Mouse (Mus musculus) heart, postnatal 0 days (tissue): ENCODE measurements around the gene Eif1b. TPM values are rescaled to one million over a fixed set of nuclear protein-coding genes. Genes with fewer than 3 reads are reported as not detected.

Experiments
- ATAC-seq: fragments of 200-750 bp; cut with Nextera tagmentation; 2 replicates; pipeline ENCODE4 v1.8.0; 2017; ENCODE audit warnings: low read depth, moderate number of reproducible peaks, moderate library complexity; ENCODE audit not compliant: insufficient read depth
- DNase-seq: peaks from one replicate; pipeline ENCODE4 v3.0.0-alpha.2; 2016; ENCODE audit warnings: low spot score
- H3K27ac ChIP-seq: fragments of 300-500 bp; sonication (generic); 2 replicates; pipeline ENCODE4 v1.5.1; 2014; ENCODE audit warnings: low read depth, mild to moderate bottlenecking
- H3K27me3 ChIP-seq: fragments of 300-500 bp; sonication (generic); 2 replicates; pipeline ENCODE4 v1.6.1; 2014; ENCODE audit warnings: low read length, mixed read lengths; ENCODE audit not compliant: control insufficient read depth, insufficient read depth
- H3K36me3 ChIP-seq: fragments of 300-500 bp; sonication (generic); replicated peaks from 2 replicates; pipeline ENCODE4 v1.6.1; 2014; ENCODE audit warnings: low read length, mixed read lengths; ENCODE audit not compliant: control insufficient read depth, insufficient read depth
- H3K4me1 ChIP-seq: fragments of 300-500 bp; sonication (generic); 2 replicates; pipeline ENCODE4 v1.6.1; 2014; ENCODE audit warnings: antibody characterized with exemption; ENCODE audit not compliant: control insufficient read depth, insufficient read depth
- H3K4me2 ChIP-seq: fragments of 300-500 bp; sonication (generic); 2 replicates; pipeline ENCODE4 v1.6.1; 2014; ENCODE audit warnings: low read depth, mild to moderate bottlenecking, low read length, moderate library complexity
- H3K4me3 ChIP-seq: fragments of 300-500 bp; sonication (generic); 2 replicates; pipeline ENCODE4 v1.5.1; 2014; ENCODE audit warnings: low read depth, low read length
- H3K9ac ChIP-seq: fragments of 300-500 bp; sonication (generic); replicated peaks from 2 replicates; pipeline ENCODE4 v1.6.1; 2014; ENCODE audit warnings: low read depth, low read length, mixed read lengths
- H3K9me3 ChIP-seq: fragments of 300-500 bp; sonication (generic); replicated peaks from 2 replicates; pipeline ENCODE4 v1.6.1; 2016; ENCODE audit warnings: low read length; ENCODE audit not compliant: control insufficient read depth
- CTCF ChIP-seq: IDR thresholded peaks from 2 replicates; pipeline ENCODE4 v1.5.1; 2016; ENCODE audit warnings: antibody characterized with exemption, control low read depth, low read depth
- EP300 ChIP-seq: IDR thresholded peaks from 2 replicates; pipeline ENCODE4 v1.6.1; 2016; ENCODE audit warnings: antibody characterized with exemption, low read depth
- WGBS: fragments of 180-500 bp; shearing (Covaris S2); extraction: QIAGEN DNeasy Blood & Tissue Kit; methylation state at CpG from one replicate; pipeline ENCODE4 v1.1.7; 2014; 5-methylcytosine and 5-hydroxymethylcytosine counted together
- polyA plus RNA-seq: library from polyadenylated mRNA; unstranded; fragments of >200 nt; fragmentation: Nextera tagmentation; extraction: Ambion mirVana; gene quantifications from 2 replicates; pipeline ENCODE4 v1.2.1, GENCODE M21; 2015
- total RNA-seq: library from RNA; depleted of rRNA; stranded (reverse); fragments of >200 nt; gene quantifications from 2 replicates; pipeline ENCODE4 v1.2.3, GENCODE M21; 2014; ENCODE audit warnings: low replicate concordance

Gene Eif1b
- total and polyA plus RNA-seq, 2 experiments from 2014 or later, result 50.9 to 137 TPM

DNA sequence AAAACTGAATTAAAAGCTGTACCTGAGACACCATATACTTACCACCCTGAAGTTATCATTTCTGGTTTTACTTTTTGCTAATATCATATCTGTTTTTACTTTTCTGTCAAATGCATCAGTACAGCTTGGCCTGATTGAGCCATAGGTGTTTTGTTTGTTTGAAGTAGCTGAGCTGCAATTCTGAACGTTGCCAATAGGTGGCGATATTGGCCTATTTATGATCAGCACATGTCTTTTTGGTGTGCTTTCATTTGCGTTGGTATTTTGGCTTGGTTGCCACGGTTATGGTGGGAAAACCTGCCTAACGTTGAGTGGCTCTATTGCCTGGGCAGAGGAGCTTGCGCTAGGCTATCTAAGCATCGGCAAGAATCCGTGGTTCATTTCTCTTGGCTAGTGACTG is 10.0 kb downstream of the Eif1b start:
- Histone ChIP-seq H3K9me3 (peaks cover 7% of the 10 kb centered on the region), H3K4me1 (no peaks in the 10 kb centered on the region), H3K36me3 (no peaks in the 10 kb centered on the region), H3K4me3 (no peak overlapping the region), H3K4me2 (0 out of 2 replicates have a peak overlapping the region, but pooled peaks have one; percentile 15), H3K27ac (no peak overlapping the region), H3K27me3 (no peaks in the 10 kb centered on the region), H3K9ac (no peak overlapping the region)
- TF ChIP-seq EP300 (no peak), CTCF (peak; percentile 90)
- ATAC-seq (no peak), DNase-seq (peak; percentile 70)
- WGBS, result 5% methylated on average over 8 of the region's 8 CpGs

DNA sequence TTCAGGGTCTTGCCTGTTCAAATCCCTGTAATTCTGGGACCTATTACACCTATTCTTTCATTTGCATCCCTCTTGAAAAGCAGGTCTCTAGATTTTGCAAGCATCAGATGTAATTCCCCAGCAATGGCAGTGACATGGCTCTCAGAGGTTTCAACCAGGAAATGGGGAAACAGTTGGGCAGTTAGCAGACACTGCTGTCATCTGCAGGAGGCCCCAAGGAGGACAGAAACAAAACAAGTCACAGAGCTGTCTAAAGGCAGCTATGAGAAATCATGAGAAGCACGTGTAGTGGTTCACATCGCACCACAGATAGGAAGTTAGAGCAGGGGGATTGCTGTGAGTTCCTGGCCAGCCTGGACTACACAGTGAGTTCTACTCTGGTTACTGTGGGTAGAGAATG is 12.4 kb downstream of the Eif1b start:
- TF ChIP-seq EP300, result no peak
- TF ChIP-seq CTCF, result no peak
- Histone ChIP-seq H3K4me1 (no peaks in the 10 kb centered on the region), H3K4me2 (no peak overlapping the region), H3K9me3 (peaks cover 8% of the 10 kb centered on the region), H3K9ac (no peak overlapping the region), H3K36me3 (no peaks in the 10 kb centered on the region), H3K27ac (no peak overlapping the region), H3K27me3 (no peaks in the 10 kb centered on the region), H3K4me3 (no peak overlapping the region)
- WGBS, result 69% methylated on average over 2 of the region's 2 CpGs
- DNase-seq (no peak), ATAC-seq (no peak)

DNA sequence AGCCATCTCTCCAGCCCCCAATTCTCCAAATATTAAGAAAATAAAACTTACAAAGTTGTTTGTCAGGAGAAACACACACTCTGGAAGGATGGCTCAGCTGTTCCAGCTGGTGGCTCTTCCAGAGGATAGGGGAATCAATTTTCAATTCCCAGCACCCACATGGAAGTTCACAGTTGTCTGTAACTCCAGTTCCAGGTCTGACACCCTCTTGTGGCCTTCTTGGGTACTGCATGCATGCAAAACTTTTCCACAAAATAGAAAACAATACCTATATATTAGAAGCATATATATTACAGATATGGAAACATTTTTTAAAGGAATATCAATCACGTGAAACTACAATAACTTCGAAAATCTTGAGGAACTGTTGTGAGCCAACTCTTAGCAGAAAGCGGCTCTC is 19.7 kb downstream of the Eif1b start:
- no peak overlapping the region for H3K27ac ChIP-seq
- no peak overlapping the region for H3K4me3 ChIP-seq
- 62% methylated on average over 3 of the region's 3 CpGs for WGBS
- H3K9ac ChIP-seq, result no peak overlapping the region
- DNase-seq (no peak), ATAC-seq (no peak)
- H3K27me3 ChIP-seq, result no peaks in the 10 kb centered on the region
- H3K36me3 ChIP-seq, result no peaks in the 10 kb centered on the region
- peak; percentile 50 for TF ChIP-seq CTCF
- TF ChIP-seq EP300, result no peak
- H3K4me1 ChIP-seq, result no peaks in the 10 kb centered on the region
- H3K9me3 ChIP-seq, result peaks cover 6% of the 10 kb centered on the region
- H3K4me2 ChIP-seq, result no peak overlapping the region

GRCm38 (mm10) chr9:120516720-120517119 is 24.7 kb downstream of the Eif1b start:
- Histone ChIP-seq H3K9me3 (0 out of 2 replicates have a peak, but pooled peaks cover 3% of the 10 kb centered on the region), H3K36me3 (no peaks in the 10 kb centered on the region), H3K4me2 (no peak overlapping the region), H3K4me3 (no peak overlapping the region), H3K27ac (peak overlapping the region; percentile 43; the same call in 1 of the 2 replicates), H3K4me1 (no peaks in the 10 kb centered on the region), H3K27me3 (no peaks in the 10 kb centered on the region), H3K9ac (no peak overlapping the region)
- 59% methylated on average over 8 of the region's 8 CpGs for WGBS
- no peak for DNase-seq
- no peak for ATAC-seq
- TF ChIP-seq EP300 (no peak), CTCF (no peak)

DNA sequence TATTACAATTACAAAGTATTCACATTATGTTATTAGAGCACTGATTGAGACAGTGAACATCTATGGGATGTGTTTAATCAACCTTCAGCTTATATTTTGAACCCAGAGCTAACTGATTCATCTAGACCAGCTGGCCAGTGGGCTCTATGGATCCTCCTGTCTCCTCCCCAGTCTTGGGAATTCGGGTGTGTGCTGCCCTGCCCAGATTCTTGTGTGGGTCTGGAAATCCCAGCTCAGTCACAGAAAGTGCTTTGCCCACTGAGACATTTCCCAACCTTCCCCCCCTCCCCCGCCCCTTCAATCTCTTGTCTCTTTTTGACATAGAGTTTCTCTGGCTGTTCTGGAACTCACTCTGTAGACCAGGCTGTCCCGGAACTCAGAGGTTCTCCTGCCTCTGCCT is 26.9 kb downstream of the Eif1b start:
- 70% methylated on average over 3 of the region's 3 CpGs for WGBS
- TF ChIP-seq CTCF (no peak), EP300 (no peak)

DNA sequence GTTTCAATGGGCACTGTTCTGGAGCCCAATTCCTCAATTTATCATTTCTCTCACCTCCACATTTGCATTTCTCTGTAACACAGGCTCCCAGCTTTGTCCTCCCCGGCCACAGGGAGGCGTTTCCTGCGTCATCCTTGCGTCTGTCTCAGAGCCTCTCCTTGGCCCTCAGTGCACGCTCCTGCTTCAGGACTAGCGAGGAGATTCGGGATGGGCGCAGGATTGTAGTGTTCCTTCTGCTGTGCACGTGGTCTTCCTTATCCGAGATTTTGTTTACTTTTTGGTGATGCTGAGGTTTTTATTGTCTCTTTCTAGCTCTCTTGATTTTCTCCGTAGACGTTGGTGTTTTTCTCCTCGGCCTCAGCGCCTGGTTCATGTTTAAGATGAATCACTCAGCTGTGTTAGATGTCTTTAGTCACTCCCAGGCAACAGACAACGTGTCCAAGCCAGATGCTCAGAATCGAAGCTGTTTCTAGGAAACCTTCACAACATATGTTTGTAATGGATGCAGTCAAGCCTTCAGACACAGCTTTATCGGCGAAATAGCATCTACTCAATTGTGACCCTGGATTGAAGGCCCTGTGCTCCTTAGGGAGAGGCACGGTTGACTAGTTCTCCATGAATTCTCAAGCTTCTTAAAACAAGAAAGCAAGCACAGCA is 27.6 kb downstream of the Eif1b start:
- TF ChIP-seq CTCF (no peak), EP300 (no peak)
- H3K36me3 ChIP-seq, result no peaks in the 10 kb centered on the region
- WGBS, result 60% methylated on average over 19 of the region's 19 CpGs

More for the DNA sequence above, 26.9 kb downstream of the Eif1b start:
- no peak overlapping the region for H3K4me3 ChIP-seq
- H3K36me3 ChIP-seq, result no peaks in the 10 kb centered on the region
- no peak for ATAC-seq
- H3K9ac ChIP-seq, result no peak overlapping the region
- no peak overlapping the region for H3K27ac ChIP-seq
- H3K9me3 ChIP-seq, result no peaks in the 10 kb centered on the region
- no peak for DNase-seq
- no peaks in the 10 kb centered on the region for H3K4me1 ChIP-seq
- no peak overlapping the region for H3K4me2 ChIP-seq
- no peaks in the 10 kb centered on the region for H3K27me3 ChIP-seq

More for the DNA sequence above, 27.6 kb downstream of the Eif1b start:
- Histone ChIP-seq H3K4me3 (no peak overlapping the region), H3K9ac (no peak overlapping the region), H3K27ac (no peak overlapping the region), H3K4me1 (no peaks in the 10 kb centered on the region), H3K9me3 (no peaks in the 10 kb centered on the region), H3K4me2 (no peak overlapping the region), H3K27me3 (no peaks in the 10 kb centered on the region)
- DNase-seq (no peak), ATAC-seq (no peak)
